Mouse (Mus musculus): ENCODE measurements around the gene Cygb.
A peak's percentile ranks its signal among the peaks of the same experiment; 100 is the strongest.
"Not testable (repeated sequence)": the region's sequence is repeated elsewhere in the genome, so short reads cannot be mapped to it uniquely, and the experiment has no call there.

Gene Cygb

GRCm38 (mm10) chr11:116654255-116654821, at the start of gene Cygb:
TSS of gene Cygb (minus strand) at chr11:116654313.
- DNase-seq (ENCODE audit: low read depth, low spot score), result peak; percentile 91

GRCm38 (mm10) chr11:116701377-116701841, 47.3 kb upstream of the Cygb start:
- no peak for DNase-seq (ENCODE audit: low read depth, low spot score)

GRCm38 (mm10) chr11:116697521-116697920, 43.4 kb upstream of the Cygb start:
- no peak for DNase-seq (ENCODE audit: low read depth, low spot score)

DNA sequence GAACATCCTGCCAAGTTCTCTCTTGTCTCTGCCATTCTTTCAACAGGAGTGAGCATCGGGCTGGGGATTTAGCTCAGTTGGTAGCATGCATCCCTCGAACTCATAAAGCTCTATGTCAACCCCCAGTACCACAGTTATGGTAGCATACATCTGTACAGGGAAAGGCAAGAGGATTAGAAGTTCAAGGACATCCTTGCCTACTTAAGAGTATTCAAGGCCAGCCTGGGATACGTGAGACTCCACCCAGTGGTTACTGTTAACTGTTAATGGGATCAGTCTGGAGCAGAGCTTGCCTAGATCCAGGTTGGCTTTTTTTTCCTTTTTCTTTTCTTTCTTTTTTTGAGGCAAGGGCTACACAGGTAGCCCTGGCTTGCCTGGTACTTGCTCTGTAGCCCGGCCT, 42.3 kb upstream of the Cygb start:
- no peak for DNase-seq (ENCODE audit: low read depth, low spot score)

DNA sequence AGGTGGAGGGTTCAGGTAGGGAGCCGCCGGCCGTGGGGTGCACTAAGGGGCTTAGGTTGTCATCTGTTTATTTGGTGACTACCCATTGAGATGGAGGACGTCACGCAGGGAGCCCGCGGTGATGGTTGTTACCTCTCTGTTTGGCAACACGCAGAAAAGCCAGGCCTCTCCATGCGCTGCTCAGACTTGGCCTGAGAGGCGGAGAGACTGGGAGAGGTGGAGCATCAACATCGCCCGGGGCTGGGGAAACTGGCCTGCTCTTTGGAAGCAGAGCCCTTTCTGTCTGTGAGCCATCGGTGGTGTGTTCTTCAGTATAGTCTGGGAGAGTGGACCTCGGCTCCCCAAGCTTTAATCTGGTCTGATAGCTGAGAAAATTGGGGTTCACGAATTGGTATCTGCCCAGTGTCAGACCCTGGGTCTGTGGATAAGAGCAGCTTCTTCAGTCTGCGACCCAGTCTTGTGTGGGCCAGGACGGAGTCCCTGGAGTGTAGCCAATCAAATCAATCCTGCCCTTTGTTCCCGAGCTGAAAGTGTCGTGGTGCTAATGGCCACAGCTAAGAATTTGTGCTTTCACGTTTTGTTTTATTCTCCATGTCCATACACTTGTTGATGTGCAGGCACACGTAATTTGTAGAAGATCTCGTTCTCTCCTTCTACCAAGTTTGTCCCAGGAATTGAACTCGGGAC, 41.2 kb upstream of the Cygb start:
- no peak for DNase-seq (ENCODE audit: low read depth, low spot score)

DNA sequence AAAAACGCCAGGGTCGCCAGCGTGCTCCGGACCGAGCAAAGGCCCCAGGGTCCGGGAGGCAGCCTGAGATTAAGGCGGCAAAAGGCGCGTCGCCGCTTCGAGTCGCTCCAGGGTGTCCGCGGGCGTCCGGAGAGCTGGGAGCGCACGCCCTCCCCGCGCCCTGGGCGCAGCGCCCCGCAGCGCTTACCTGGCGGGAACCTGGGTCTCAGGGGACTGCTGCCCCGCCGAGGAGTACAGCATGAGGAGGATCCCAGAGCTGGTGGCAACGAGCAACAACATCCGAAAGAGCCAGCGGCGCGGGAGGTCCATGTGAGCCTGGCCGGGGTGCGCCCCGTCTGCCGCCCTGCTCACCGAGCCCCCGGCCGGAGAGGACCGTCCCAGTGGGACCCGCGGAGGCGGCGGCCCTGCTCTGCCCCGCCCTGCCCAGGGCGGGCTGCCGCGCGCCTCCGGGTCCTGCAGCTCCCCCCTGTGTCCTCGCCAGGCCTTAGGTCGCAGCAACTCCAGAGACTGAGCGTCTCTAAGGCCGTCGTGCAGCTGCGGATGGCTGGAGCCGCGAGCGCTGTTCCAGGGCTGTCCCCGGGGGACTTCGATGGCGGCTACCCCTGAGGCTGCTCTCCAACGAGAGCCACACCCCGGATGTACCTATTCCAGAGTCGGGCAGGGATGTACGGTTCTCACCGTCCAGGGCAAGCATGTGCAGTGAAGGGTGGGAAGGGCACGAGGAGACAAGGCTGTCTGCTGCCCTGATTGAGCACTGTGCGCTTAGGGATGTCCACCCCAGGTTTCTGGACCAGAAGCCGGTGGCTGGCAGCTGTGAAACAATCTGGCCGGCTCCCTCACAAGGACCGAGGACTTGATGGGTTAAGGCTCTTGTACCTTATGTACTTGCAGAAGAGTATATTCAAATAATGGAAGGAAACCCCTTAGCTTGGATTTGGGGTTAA, 40.4 kb upstream of the Cygb start:
- DNase-seq (ENCODE audit: low read depth, low spot score), result no peak

- DNase-seq (ENCODE audit: low read depth, low spot score), result no peak
Measured at GRCm38 (mm10) chr11:116693899-116694249, 39.8 kb upstream of the Cygb start.

DNA sequence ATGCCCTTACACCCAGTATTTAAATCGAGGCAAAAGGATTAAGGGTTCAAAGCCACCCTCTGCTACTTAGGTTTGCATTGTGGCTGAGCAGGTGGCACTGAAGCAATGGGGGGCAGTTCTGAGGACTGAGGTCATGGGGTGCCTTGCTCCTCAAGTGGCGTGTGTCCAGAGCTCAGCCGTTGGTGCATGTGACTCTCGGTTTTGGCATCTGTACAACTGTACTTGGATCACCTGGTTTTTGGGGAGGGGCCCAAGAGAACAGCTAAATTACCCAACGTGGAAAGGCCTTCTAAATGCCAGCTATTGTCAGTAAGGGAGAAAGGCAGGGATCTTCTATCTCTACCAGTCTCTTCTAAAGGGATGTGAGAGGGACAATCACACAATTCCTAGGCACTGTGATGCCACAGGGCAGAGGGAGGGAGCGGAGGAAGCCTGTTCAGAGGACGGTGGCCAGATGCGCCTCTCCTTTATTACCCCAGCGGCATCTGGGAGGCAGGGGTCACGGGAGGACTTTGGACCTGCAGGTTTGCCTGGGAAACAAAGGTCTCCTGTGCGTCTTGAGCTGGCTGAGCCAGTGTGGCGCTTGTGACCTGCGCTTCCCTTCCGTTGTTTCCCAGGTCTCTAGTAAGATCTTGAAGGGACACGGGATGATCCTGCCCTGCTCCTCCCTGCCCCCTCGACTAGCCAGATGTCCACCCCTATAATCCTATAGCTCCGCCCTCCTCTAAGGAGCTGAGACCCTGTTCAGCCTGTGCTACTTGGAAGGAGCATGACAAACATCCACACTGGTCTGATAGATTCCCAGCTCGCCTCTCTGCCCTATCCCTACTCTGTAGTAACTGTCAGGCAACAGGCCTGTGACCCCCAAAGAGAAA, 36.8 kb upstream of the Cygb start:
- DNase-seq (ENCODE audit: low read depth, low spot score), result no peak

- no peak for DNase-seq (ENCODE audit: low read depth, low spot score)
Measured at GRCm38 (mm10) chr11:116689622-116690021, 35.5 kb upstream of the Cygb start.

DNA sequence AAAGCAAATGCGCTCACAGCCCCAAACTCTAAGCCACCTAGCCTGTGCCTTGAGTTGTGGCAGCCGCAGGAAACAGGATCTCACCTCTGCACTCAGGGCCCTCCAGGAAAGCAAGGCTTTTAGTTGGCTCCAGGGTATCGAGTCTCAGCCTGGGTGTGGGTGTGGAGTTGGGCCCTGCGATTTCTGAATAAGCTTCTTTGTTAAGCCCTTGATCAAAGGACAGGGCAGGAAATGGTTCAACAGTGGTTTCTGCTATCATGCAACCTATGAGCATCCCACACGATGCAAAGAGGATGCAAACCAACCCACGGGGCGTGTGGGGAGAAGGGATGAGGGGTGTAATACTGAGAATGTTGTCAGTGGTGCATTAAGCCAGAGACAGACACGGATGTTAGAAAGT, 33.8 kb upstream of the Cygb start:
- no peak for DNase-seq (ENCODE audit: low read depth, low spot score)

- no peak for DNase-seq (ENCODE audit: low read depth, low spot score)
Measured at GRCm38 (mm10) chr11:116685729-116686128, 31.6 kb upstream of the Cygb start.

- DNase-seq (ENCODE audit: low read depth, low spot score), result no peak
Measured at GRCm38 (mm10) chr11:116683777-116684176, 29.7 kb upstream of the Cygb start.

- no peak for DNase-seq (ENCODE audit: low read depth, low spot score)
Measured at GRCm38 (mm10) chr11:116682501-116683144, 28.5 kb upstream of the Cygb start.

- no peak for DNase-seq (ENCODE audit: low read depth, low spot score)
Measured at GRCm38 (mm10) chr11:116681147-116681546, 27.0 kb upstream of the Cygb start.

DNA sequence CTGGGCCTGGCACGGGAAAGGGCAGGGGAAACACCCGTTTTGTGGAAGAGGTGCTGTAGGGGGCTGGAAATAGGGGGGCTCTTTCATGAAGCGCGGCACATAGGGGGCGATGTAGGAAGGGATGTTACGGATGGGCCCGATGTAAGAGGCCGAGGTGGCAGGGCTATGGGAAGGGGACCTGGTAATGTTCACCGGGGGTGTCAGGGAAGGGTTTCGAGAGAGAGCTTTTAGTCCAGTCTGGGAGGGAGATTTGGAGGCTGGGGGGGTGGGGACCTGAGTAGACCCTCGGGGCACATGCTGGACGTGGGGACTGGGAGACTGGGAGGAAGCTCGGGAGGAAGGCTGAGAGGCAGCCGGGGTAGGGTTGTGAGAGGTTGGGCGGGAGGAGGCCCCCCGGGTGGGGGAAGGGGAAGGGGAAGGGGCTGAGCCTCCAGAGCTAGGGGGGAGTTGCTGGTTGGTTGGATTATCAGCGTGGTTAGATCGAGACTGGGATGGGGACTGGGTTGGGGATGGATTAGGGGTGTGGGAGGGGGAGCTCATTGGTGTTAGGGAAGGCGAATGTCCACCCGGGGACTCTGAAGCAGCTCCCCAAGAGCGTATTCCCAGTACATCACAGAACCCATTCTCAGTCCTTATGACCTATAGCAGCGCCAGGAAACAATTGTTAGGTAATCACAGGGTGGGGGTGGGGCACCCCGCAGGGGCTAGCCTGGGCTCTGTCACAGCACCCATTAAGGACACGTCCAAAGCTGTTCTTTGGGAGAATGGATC, 26.4 kb upstream of the Cygb start:
- no peak for DNase-seq (ENCODE audit: low read depth, low spot score)

- no peak for DNase-seq (ENCODE audit: low read depth, low spot score)
Measured at GRCm38 (mm10) chr11:116679148-116679547, 25.0 kb upstream of the Cygb start.

- no peak for DNase-seq (ENCODE audit: low read depth, low spot score)
Measured at GRCm38 (mm10) chr11:116677711-116678441, 23.8 kb upstream of the Cygb start.

DNA sequence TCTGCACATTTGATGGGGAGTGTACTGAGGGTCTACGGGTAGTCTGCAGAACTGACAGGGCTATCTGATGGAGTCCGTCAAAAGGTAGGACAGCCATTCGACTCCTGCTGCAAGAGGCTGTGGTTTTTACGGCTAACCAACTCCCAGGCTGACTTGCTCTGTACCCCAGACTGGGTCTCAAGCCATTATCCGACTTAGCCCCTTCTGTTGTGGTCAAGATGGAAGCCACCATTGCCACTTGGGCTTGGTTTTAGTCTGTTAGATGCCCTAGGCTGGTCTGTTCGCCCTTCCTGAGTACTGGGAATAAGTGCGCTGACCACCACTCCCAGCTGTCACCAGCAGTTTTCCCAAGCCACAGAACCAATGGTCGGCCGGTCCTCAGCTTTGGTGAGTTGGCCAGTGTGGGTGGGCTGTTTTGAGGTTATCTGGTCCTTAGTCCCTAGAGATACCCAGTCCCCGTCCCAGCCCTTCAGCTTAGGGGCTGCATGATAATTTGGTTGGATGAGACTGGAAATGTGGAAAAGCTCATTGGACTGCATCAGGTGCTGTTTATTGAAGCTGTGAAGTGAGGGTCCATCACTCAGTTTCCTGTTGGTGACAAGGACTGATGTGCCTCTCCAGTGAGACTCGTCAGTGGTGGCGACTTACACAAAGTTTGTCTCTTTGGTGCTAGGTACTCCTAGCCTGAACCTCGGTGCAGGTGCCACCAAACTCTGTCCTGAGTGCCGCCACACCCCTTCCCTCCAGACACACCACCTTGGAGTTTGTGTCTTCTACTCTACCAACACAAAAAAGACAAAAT, 22.3 kb upstream of the Cygb start:
- DNase-seq (ENCODE audit: low read depth, low spot score), result no peak

DNA sequence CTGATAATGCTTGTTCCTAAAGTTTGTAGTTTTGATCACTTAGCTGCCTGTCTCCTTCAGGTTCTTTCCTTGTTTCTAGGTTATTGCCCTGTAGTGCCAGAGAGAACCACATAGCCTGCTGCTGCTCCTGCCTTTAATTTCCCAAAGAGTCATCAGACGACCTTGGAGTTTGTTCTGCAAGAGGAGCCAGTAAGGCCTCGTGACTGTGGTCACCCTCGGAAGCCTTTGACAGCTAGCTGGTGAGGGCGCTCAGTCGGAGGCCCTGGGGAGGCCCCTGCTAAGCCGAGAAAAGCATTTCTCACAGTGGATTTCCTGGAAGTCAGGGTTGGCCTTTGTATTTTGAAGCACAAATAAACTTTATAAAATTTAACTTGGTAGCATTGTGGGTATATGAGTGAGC, 21.3 kb upstream of the Cygb start:
- DNase-seq (ENCODE audit: low read depth, low spot score), result not testable (repeated sequence)

Measured in brain, adult 2 months (tissue).